Mouse (Mus musculus) megakaryocyte, embryonic 14.5 days (primary cell): Measurements from ENCODE around the gene Serbp1.

Experiments
- FLI1 ChIP-seq: IDR thresholded peaks from 2 replicates; pipeline ENCODE4 v1.6.1; 2012; ENCODE audit warnings: low read length, inconsistent platforms, mixed read lengths
- GATA1 ChIP-seq: IDR thresholded peaks from 3 replicates; pipeline ENCODE4 v1.6.1; 2012; ENCODE audit warnings: mixed read lengths, low read length, inconsistent platforms, borderline replicate concordance

- TF ChIP-seq FLI1 (no peak), GATA1 (no peak)
These were observed 101.5 kb downstream of the Serbp1 start for GRCm38 (mm10) chr6:67339494-67339893.
